20 mouse cellular contexts compared by ENCODE assay signal in genomic region chr15:78616973-78617372, GRCm38 (mm10). TPM values are rescaled to one million over a fixed set of nuclear protein-coding genes. Genes with fewer than 3 reads are reported as not detected.
DNase-seq lines count a peak whose midpoint lies in the region; ATAC-seq and TF ChIP-seq lines count a peak whose summit lies in the region.
"Had no signal": no experiment of that assay in that cellular context is flagged by ENCODE, and none has a peak within 500 bp of the region (broad histone marks: within the 10 kb centered on the region; RNA-seq: fewer than 3 reads in every experiment).

No protein-coding gene starts in this region.

- TF ChIP-seq CTCF in left cerebral cortex, adult 2 months (IDR thresholded peaks at IDR 0.05), result no peak

- peak; percentile 59 for DNase-seq in adrenal gland, adult 2 months
- DNase-seq in adrenal gland, adult 8-10 months, result no peak
- DNase-seq in left cerebral cortex, postnatal 4 days, result peak; percentile 42
- no peak for DNase-seq in left cerebral cortex, adult 2 months (ENCODE audit: extremely low spot score in 1 of 2, low spot score in 2 of 2)
- DNase-seq: B cell, adult 2 months; cerebellum, adult 11-12 months; cerebellum, adult 2 months; cerebellum, adult 9-10 months; cerebellum, postnatal 10 days; cerebellum, postnatal 25 days had no signal

- no peak overlapping the region for H3K4me3 ChIP-seq in left cerebral cortex, adult 2 months
- H3K4me3 ChIP-seq: embryonic facial prominence, embryonic 10.5 days; embryonic facial prominence, embryonic 12.5 days; forebrain, embryonic 10.5 days; forebrain, embryonic 12.5 days had no signal

- no peak overlapping the region for H3K27ac ChIP-seq in left cerebral cortex, adult 2 months
- H3K27ac ChIP-seq: embryonic facial prominence, embryonic 10.5 days; embryonic facial prominence, embryonic 12.5 days; forebrain, embryonic 10.5 days; forebrain, embryonic 12.5 days had no signal

- intact Hi-C loops in left cerebral cortex, postnatal 4 days (cut with DNase I), result no loop called here
- intact Hi-C loops in left cerebral cortex, adult 2 months (cut with DNase I), result no loop called here

- ATAC-seq in erythroid progenitor cell, adult 5-6 weeks (replicated peaks; ENCODE audit: low FRiP score, poor library complexity, severe bottlenecking), result 0 out of 2 replicates have a peak, but pooled peaks have one; percentile 22
- ATAC-seq: activated CD4-positive, CD25-positive, alpha-beta regulatory T cell, adult 4 months; CD4-positive, CD25-positive, alpha-beta regulatory T cell, adult 4 months; forebrain, embryonic 14.5 days; forebrain, embryonic 16.5 days; Patski had no signal

RNA-seq across cellular contexts. Expression of gene Cyth4, which starts 20.1 kb away (rescaled TPM):
- 10 to 100 TPM in 1 of 2 experiments, 1 to 10 TPM in 1; 7.2 to 12.7 TPM for total RNA-seq in adrenal gland, adult 2 months (2021)
- polyA plus RNA-seq in adrenal gland, adult 2 months (2012; rRNA removed), result 13.8 and 16.2 TPM in 2 replicates
- total RNA-seq in adrenal gland, adult 8-10 months (2022), result 10 to 100 TPM in 2 of 4 experiments, 1 to 10 TPM in 2; 8.1 to 21.3 (median 14.8) TPM
- 1 to 10 TPM; 3.9 to 6.0 TPM for total RNA-seq in left cerebral cortex, postnatal 4 days (2021)
- total RNA-seq in left cerebral cortex, adult 2 months (2021), result 10 to 100 TPM; 10.0 to 10.3 TPM
- 11.2 and 18.4 TPM in 2 replicates for total RNA-seq in erythroid progenitor cell, adult 5-6 weeks (2015; ENCODE audit: low replicate concordance)
- total RNA-seq in erythroid progenitor cell, adult 5-6 weeks (2017; ENCODE audit: low replicate concordance), result 16.3 and 20.8 TPM in 2 replicates

RNA-seq across cellular contexts. Expression of gene Rac2, which starts 44.4 kb away (rescaled TPM):
- 1 to 10 TPM; 8.1 to 9.6 TPM for total RNA-seq in adrenal gland, adult 2 months (2021)
- 33.4 and 40.2 TPM in 2 replicates for polyA plus RNA-seq in adrenal gland, adult 2 months (2012; rRNA removed)
- total RNA-seq in adrenal gland, adult 8-10 months (2022), result 10 to 100 TPM in 2 of 4 experiments, 1 to 10 TPM in 2; 4.2 to 19.0 (median 7.7) TPM
- 1 to 10 TPM; 1.4 to 4.2 TPM for total RNA-seq in left cerebral cortex, postnatal 4 days (2021)
- 1 to 10 TPM in 1 of 2 experiments, under 1 TPM in 1; 0.98 to 3.9 TPM for total RNA-seq in left cerebral cortex, adult 2 months (2021)
- total RNA-seq in erythroid progenitor cell, adult 5-6 weeks (2015; ENCODE audit: low replicate concordance), result 126 and 259 TPM in 2 replicates
- 61.6 and 79.4 TPM in 2 replicates for total RNA-seq in erythroid progenitor cell, adult 5-6 weeks (2017; ENCODE audit: low replicate concordance)
- polyA plus RNA-seq: Patski had no signal

Comparison
In these comparisons a context has a peak if more than half of its experiments do, and no peak if none do; other contexts are left out.
1. DNase-seq: peak in adrenal gland, adult 2 months (single experiment) and left cerebral cortex, postnatal 4 days (single experiment); none in adrenal gland, adult 8-10 months (single experiment) and left cerebral cortex, adult 2 months (0 of 2).